Mouse (Mus musculus) common myeloid progenitor, adult 5-6 weeks (primary cell): ENCODE measurements around the gene Bahd1. TPM values are rescaled to one million over a fixed set of nuclear protein-coding genes. Genes with fewer than 3 reads are reported as not detected.

Source experiments
- total RNA-seq: library from RNA; stranded (forward); fragments of 200-1000, 187-1606 nt; gene quantifications from 2 replicates; pipeline ENCODE4 v1.2.3, GENCODE M21; 2017

Gene Bahd1
- total RNA-seq, 1 experiment from 2014 or later = 8.4 TPM

Other genes starting within 250 kb of the Bahd1 start
- gene Pak6, start 237.1 kb upstream of the Bahd1 start, total RNA-seq = 1.1 and 1.7 TPM in 2 replicates
- 0.09 and 0.19 TPM in 2 replicates for gene Ankrd63, start 196.4 kb upstream of the Bahd1 start, total RNA-seq
- 34.5 and 42.0 TPM in 2 replicates for gene Plcb2, start 171.9 kb upstream of the Bahd1 start, total RNA-seq
- 19.8 and 20.5 TPM in 2 replicates for gene Inafm2, start 154.6 kb upstream of the Bahd1 start, total RNA-seq
- 0.24 and 0.96 TPM in 2 replicates for gene Ccdc9b, start 137.7 kb upstream of the Bahd1 start, total RNA-seq
- not detected in 2 replicates for gene Phgr1, start 127.6 kb upstream of the Bahd1 start, total RNA-seq
- gene Disp2, start 120.7 kb upstream of the Bahd1 start, total RNA-seq = not detected in 2 replicates
- gene Knstrn, start 86.4 kb upstream of the Bahd1 start, total RNA-seq = 124 and 177 TPM in 2 replicates
- 23.8 and 36.2 TPM in 2 replicates for gene Ivd, start 38.4 kb upstream of the Bahd1 start, total RNA-seq
- 2.9 and 3.9 TPM in 2 replicates for gene Chst14, start 26.1 kb downstream of the Bahd1 start, total RNA-seq
- 11.4 and 15.7 TPM in 2 replicates for gene Ccdc32, start 129.0 kb downstream of the Bahd1 start, total RNA-seq
- 22.3 and 22.8 TPM in 2 replicates for gene Rpusd2, start 134.4 kb downstream of the Bahd1 start, total RNA-seq
- 91.2 and 91.3 TPM in 2 replicates for gene Knl1, start 146.7 kb downstream of the Bahd1 start, total RNA-seq
- gene Rad51, start 212.4 kb downstream of the Bahd1 start, total RNA-seq = 29.3 and 33.2 TPM in 2 replicates